Mouse (Mus musculus) frontal cortex, adult (tissue): ENCODE results near the gene Wdr59.

Experiments
- ATAC-seq: cut with Nextera tagmentation; 2 replicates; pipeline ENCODE4 v1.9.2; 2017; ENCODE audit warnings: mild to moderate bottlenecking, moderate library complexity, mixed read lengths; ENCODE audit not compliant: low TSS enrichment

Gene Wdr59

GRCm38 (mm10) chr8:111403391-111403790, 118.5 kb downstream of the Wdr59 start:
- peak; percentile 59; the same call in 1 of the 2 replicates for ATAC-seq
